Mouse (Mus musculus): ENCODE measurements around the gene Mucl1.
A peak's percentile ranks its signal among the peaks of the same experiment; 100 is the strongest.
"Not testable (repeated sequence)": the region's sequence is repeated elsewhere in the genome, so short reads cannot be mapped to it uniquely, and the experiment has no call there.

The Mucl1 gene

GRCm38 (mm10) chr15:103755369-103755768 is at the start of gene Mucl1:
Mucl1 (minus strand) TSS chr15:103755469.
- no peak for DNase-seq (ENCODE audit: low spot score)

GRCm38 (mm10) chr15:103766836-103767235 is 11.6 kb upstream of the Mucl1 start:
- peak; percentile 48 for DNase-seq (ENCODE audit: low spot score)

GRCm38 (mm10) chr15:103716861-103717260 is 38.4 kb downstream of the Mucl1 start:
- not testable (repeated sequence) for DNase-seq (ENCODE audit: low spot score)
